Mouse (Mus musculus) limb, embryonic 15.5 days (tissue): Measurements from ENCODE around the gene Timeless. TPM values are rescaled to one million over a fixed set of nuclear protein-coding genes. Genes with fewer than 3 reads are reported as not detected.
"Not testable (repeated sequence)": the region's sequence is repeated elsewhere in the genome, so short reads cannot be mapped to it uniquely, and the experiment has no call there.

Experiments used
- ATAC-seq: fragments of 200-750 bp; cut with Nextera tagmentation; 2 replicates; pipeline ENCODE4 v1.8.0; 2017; ENCODE audit warnings: low read depth, moderate TSS enrichment; ENCODE audit not compliant: insufficient number of reproducible peaks, low FRiP score, low TSS enrichment
- H3K27ac ChIP-seq: fragments of 300-500 bp; sonication (generic); 2 replicates; pipeline ENCODE4 v1.5.1; 2015; ENCODE audit warnings: moderate library complexity, mild to moderate bottlenecking, inconsistent platforms
- H3K27me3 ChIP-seq: fragments of 300-500 bp; sonication (generic); 2 replicates; pipeline ENCODE4 v1.6.1; 2015; ENCODE audit warnings: inconsistent platforms
- H3K36me3 ChIP-seq: fragments of 300-500 bp; sonication (generic); 2 replicates; pipeline ENCODE4 v1.6.1; 2015; ENCODE audit warnings: inconsistent platforms
- H3K4me1 ChIP-seq: fragments of 300-500 bp; sonication (generic); 2 replicates; pipeline ENCODE4 v1.6.1; 2015; ENCODE audit warnings: inconsistent platforms
- H3K4me2 ChIP-seq: fragments of 300-500 bp; sonication (generic); 2 replicates; pipeline ENCODE4 v1.6.1; 2015; ENCODE audit warnings: mild to moderate bottlenecking, inconsistent platforms
- H3K4me3 ChIP-seq: fragments of 300-500 bp; sonication (generic); 2 replicates; pipeline ENCODE4 v1.5.1; 2015; ENCODE audit warnings: mild to moderate bottlenecking, inconsistent platforms
- H3K9ac ChIP-seq: fragments of 300-500 bp; sonication (generic); 2 replicates; pipeline ENCODE4 v1.6.1; 2015; ENCODE audit warnings: inconsistent platforms
- H3K9me3 ChIP-seq: fragments of 300-500 bp; sonication (generic); 2 replicates; pipeline ENCODE4 v1.6.1; 2016; ENCODE audit warnings: inconsistent platforms
- WGBS: fragments of 180-500 bp; shearing (Covaris S2); methylation state at CpG from one replicate; pipeline ENCODE4 v1.1.7; 2015; 5-methylcytosine and 5-hydroxymethylcytosine counted together
- polyA plus RNA-seq: library from polyadenylated mRNA; unstranded; fragments of >200 nt; fragmentation: Nextera tagmentation; extraction: Ambion mirVana; gene quantifications from 2 replicates; pipeline ENCODE4 v1.2.1, GENCODE M21; 2015

Gene Timeless
- 46.2 and 46.9 TPM in 2 replicates for polyA plus RNA-seq

GRCm38 (mm10) chr10:128231697-128232419 is at the start of gene Timeless:
Gene Timeless, plus strand, starts transcription at chr10:128232065.
- under 1% methylated on average over 53 of the region's 58 CpGs for WGBS
- Histone ChIP-seq H3K36me3 (0 out of 2 replicates have a peak, but pooled peaks cover 6% of the 10 kb centered on the region), H3K9me3 (no peaks in the 10 kb centered on the region), H3K4me3 (peak within 1 kb of the TSS; percentile 82), H3K27me3 (no peaks in the 10 kb centered on the region), H3K9ac (peak within 1 kb of the TSS; percentile 63), H3K4me1 (peaks cover 13% of the 10 kb centered on the region), H3K4me2 (peak within 1 kb of the TSS; percentile 65), H3K27ac (peak within 1 kb of the TSS; percentile 94)
- peak; percentile 84 for ATAC-seq

- Histone ChIP-seq H3K9me3 (no peaks in the 10 kb centered on the region), H3K36me3 (no peaks in the 10 kb centered on the region), H3K4me2 (no peak overlapping the region), H3K4me1 (peaks cover 7% of the 10 kb centered on the region), H3K27ac (no peak overlapping the region), H3K4me3 (no peak overlapping the region), H3K9ac (no peak overlapping the region), H3K27me3 (no peaks in the 10 kb centered on the region)
- no peak for ATAC-seq
- WGBS, result 77% methylated on average over 2 of the region's 2 CpGs
These were observed 47.6 kb upstream of the Timeless start for GRCm38 (mm10) chr10:128184296-128184695.

GRCm38 (mm10) chr10:128185277-128185940 is 46.5 kb upstream of the Timeless start:
- Histone ChIP-seq H3K9ac (no peak overlapping the region), H3K4me2 (no peak overlapping the region), H3K9me3 (no peaks in the 10 kb centered on the region), H3K27me3 (no peaks in the 10 kb centered on the region), H3K4me3 (no peak overlapping the region), H3K36me3 (no peaks in the 10 kb centered on the region), H3K4me1 (peaks cover 3% of the 10 kb centered on the region; the same call in 1 of the 2 replicates), H3K27ac (no peak overlapping the region)
- 62% methylated on average over 6 of the region's 6 CpGs for WGBS
- 0 out of 2 replicates have a peak, but pooled peaks have one; percentile 19 for ATAC-seq

- H3K27ac ChIP-seq, result no peak overlapping the region
- 51% methylated on average over 2 of the region's 2 CpGs for WGBS
- no peak overlapping the region for H3K4me2 ChIP-seq
- no peak overlapping the region for H3K9ac ChIP-seq
- no peaks in the 10 kb centered on the region for H3K36me3 ChIP-seq
- no peaks in the 10 kb centered on the region for H3K27me3 ChIP-seq
- 0 out of 2 replicates have a peak, but pooled peaks have one; percentile 66 for ATAC-seq
- H3K4me1 ChIP-seq, result peaks cover 3% of the 10 kb centered on the region; the same call in 1 of the 2 replicates
- H3K4me3 ChIP-seq, result no peak overlapping the region
- H3K9me3 ChIP-seq, result no peaks in the 10 kb centered on the region
These were observed 45.9 kb upstream of the Timeless start for GRCm38 (mm10) chr10:128185959-128186358.

- H3K27ac ChIP-seq, result no peak overlapping the region
- ATAC-seq, result no peak
- H3K9ac ChIP-seq, result no peak overlapping the region
- no peak overlapping the region for H3K4me3 ChIP-seq
- no peaks in the 10 kb centered on the region for H3K27me3 ChIP-seq
- WGBS, result 69% methylated on average over 5 of the region's 5 CpGs
- peaks cover 3% of the 10 kb centered on the region; the same call in 1 of the 2 replicates for H3K4me1 ChIP-seq
- H3K36me3 ChIP-seq, result no peaks in the 10 kb centered on the region
- no peak overlapping the region for H3K4me2 ChIP-seq
- H3K9me3 ChIP-seq, result no peaks in the 10 kb centered on the region
These were observed 44.7 kb upstream of the Timeless start for GRCm38 (mm10) chr10:128187181-128187605.

GRCm38 (mm10) chr10:128188242-128188877 is 43.5 kb upstream of the Timeless start:
- no peaks in the 10 kb centered on the region for H3K27me3 ChIP-seq
- no peak overlapping the region for H3K27ac ChIP-seq
- H3K4me2 ChIP-seq, result no peak overlapping the region
- H3K9ac ChIP-seq, result no peak overlapping the region
- H3K4me3 ChIP-seq, result no peak overlapping the region
- H3K4me1 ChIP-seq, result peaks cover 3% of the 10 kb centered on the region; the same call in 1 of the 2 replicates
- WGBS, result 40% methylated on average over 2 of the region's 2 CpGs
- no peaks in the 10 kb centered on the region for H3K9me3 ChIP-seq
- no peak for ATAC-seq
- no peaks in the 10 kb centered on the region for H3K36me3 ChIP-seq

- peaks cover 19% of the 10 kb centered on the region for H3K27me3 ChIP-seq
- H3K4me1 ChIP-seq, result peaks cover 12% of the 10 kb centered on the region; the same call in 1 of the 2 replicates
- no peak overlapping the region for H3K4me3 ChIP-seq
- H3K4me2 ChIP-seq, result no peak overlapping the region
- no peak for ATAC-seq
- H3K27ac ChIP-seq, result no peak overlapping the region
- 66% methylated on average over 2 of the region's 2 CpGs for WGBS
- H3K36me3 ChIP-seq, result no peaks in the 10 kb centered on the region
- H3K9ac ChIP-seq, result no peak overlapping the region
- H3K9me3 ChIP-seq, result no peaks in the 10 kb centered on the region
These were observed 40.4 kb upstream of the Timeless start for GRCm38 (mm10) chr10:128191472-128191871.

GRCm38 (mm10) chr10:128192030-128192766 is 39.7 kb upstream of the Timeless start:
- not testable (repeated sequence) for ATAC-seq, H3K9ac ChIP-seq, H3K36me3 ChIP-seq, H3K4me2 ChIP-seq, H3K27ac ChIP-seq, H3K9me3 ChIP-seq, H3K4me3 ChIP-seq
- Histone ChIP-seq H3K4me1 (peaks cover 12% of the 10 kb centered on the region; the same call in 1 of the 2 replicates), H3K27me3 (peaks cover 19% of the 10 kb centered on the region)
- 97% methylated on average over 3 of the region's 3 CpGs for WGBS

- Histone ChIP-seq H3K9me3 (no peaks in the 10 kb centered on the region), H3K4me2 (no peak overlapping the region), H3K4me3 (no peak overlapping the region), H3K4me1 (peaks cover 12% of the 10 kb centered on the region; the same call in 1 of the 2 replicates), H3K36me3 (no peaks in the 10 kb centered on the region), H3K27me3 (peaks cover 19% of the 10 kb centered on the region), H3K27ac (no peak overlapping the region), H3K9ac (no peak overlapping the region)
- ATAC-seq, result no peak
- 92% methylated on average over 6 of the region's 6 CpGs for WGBS
These were observed 38.8 kb upstream of the Timeless start for GRCm38 (mm10) chr10:128193113-128193512.

- ATAC-seq, result peak; percentile 96
- peaks cover 19% of the 10 kb centered on the region for H3K27me3 ChIP-seq
- WGBS, result under 1% methylated on average over 46 of the region's 46 CpGs
- H3K4me2 ChIP-seq, result peak within 1 kb of the TSS; percentile 99
- H3K9ac ChIP-seq, result peak within 1 kb of the TSS; percentile 64
- H3K4me3 ChIP-seq, result peak within 1 kb of the TSS; percentile 73
- peaks cover 9% of the 10 kb centered on the region; the same call in 1 of the 2 replicates for H3K4me1 ChIP-seq
- H3K36me3 ChIP-seq, result no peaks in the 10 kb centered on the region
- peak within 1 kb of the TSS; percentile 73 for H3K27ac ChIP-seq
- H3K9me3 ChIP-seq, result no peaks in the 10 kb centered on the region
These were observed 37.8 kb upstream of the Timeless start, which contains the start of gene Gls2 for GRCm38 (mm10) chr10:128194024-128194550. Gene Gls2, plus strand, starts transcription at chr10:128194457.
